Comparison of ENCODE assay signal across 8 mouse cellular contexts in the genomic region with DNA sequence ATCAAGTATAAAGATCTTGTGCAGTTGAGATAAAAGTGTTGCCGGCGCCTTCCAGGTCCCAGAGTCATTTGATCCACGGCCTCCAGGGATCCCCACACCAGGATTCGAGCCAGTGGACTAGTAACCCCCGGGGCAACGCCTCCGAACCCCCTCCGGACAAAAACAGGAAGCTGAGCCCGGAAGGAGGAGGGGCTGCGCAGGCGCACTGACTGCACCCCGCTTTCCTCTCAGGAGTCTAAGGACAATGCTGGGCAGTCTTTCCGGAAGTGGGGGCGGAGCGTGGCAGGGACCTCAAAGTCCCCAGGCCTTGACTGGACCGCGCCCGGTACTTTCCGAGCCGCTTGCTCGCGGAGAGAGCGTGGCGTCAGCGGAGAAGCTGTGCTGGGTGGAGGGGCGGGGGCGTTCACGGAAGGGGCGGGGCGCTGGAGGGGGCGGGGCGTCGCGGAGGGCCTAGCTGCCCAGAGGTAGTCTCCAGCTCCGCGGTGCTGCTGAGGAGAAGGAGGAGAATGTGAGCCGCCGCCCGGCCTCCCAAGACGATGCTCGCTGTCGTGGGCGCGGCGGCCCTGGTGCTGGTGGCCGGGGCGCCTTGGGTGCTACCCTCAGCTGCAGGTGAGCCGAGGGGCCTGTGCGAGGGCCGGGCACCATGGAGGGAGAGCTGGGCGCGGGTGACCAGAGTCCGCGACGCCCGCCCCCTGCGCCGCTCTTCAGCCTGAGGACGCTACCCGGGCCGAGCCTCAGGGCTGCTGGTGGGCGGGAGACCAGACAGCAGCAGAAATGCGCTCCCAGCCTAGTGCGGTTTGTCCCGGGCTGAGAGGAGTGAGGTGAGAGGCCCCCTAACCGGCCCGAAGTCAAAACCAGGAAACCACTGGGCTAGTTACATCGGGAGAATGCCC. TPM values are rescaled to one million over a fixed set of nuclear protein-coding genes. Genes with fewer than 3 reads are reported as not detected.
DNase-seq lines count a peak whose midpoint lies in the region; ATAC-seq lines count a peak whose summit lies in the region.

A gene (plus strand): TSS at position 431 of the 893 bp plus-strand sequence.

- peak; percentile 100 for DNase-seq in adipocyte (ENCODE audit: low spot score)
- DNase-seq in embryo, embryonic 10 days (ENCODE audit: low spot score): peak; percentile 99
- peak; percentile 99 for DNase-seq in gastrocnemius, postnatal 10 days
- DNase-seq in induced T-regulatory cell, adult 2 months (ENCODE audit: low read depth): peak; percentile 100
- peak; percentile 93 to 97 for DNase-seq in left cerebral cortex, adult 9 months (ENCODE audit: low spot score in 2 of 2)
- peak; percentile 96 for DNase-seq in right cerebral cortex, postnatal 14 days
- peak; percentile 98 to 100 for DNase-seq in urinary bladder, postnatal 36 days (ENCODE audit: low spot score in 2 of 2)

- peak; percentile 97 for ATAC-seq in megakaryocyte progenitor cell, adult 5-6 weeks (replicated peaks; ENCODE audit: poor library complexity)

RNA-seq across cellular contexts. Expression of the gene that starts here (rescaled TPM):
- total RNA-seq in gastrocnemius, postnatal 10 days (2021): 10 to 100 TPM; 34.9 to 36.9 TPM
- total RNA-seq in megakaryocyte progenitor cell, adult 5-6 weeks (2015): 32.2 and 33.3 TPM in 2 replicates
- total RNA-seq in megakaryocyte progenitor cell, adult 5-6 weeks (2017): 34.7 and 36.3 TPM in 2 replicates

Comparison
In these comparisons a context has a peak if more than half of its experiments do, and no peak if none do; other contexts are left out.
1. Peak in every context shown above with its lines: DNase-seq and ATAC-seq.